In genomic region chr9:44066785-44067225, GRCm38 (mm10) we compare ENCODE assay signal across 1 mouse cellular context.
A peak's percentile ranks its signal among the peaks of the same experiment; 100 is the strongest.
TF ChIP-seq lines count a peak whose summit lies in the region.

Gene Usp2 (plus strand): TSS chr9:44067021.

TF ChIP-seq in MEL, 35 proteins besides CTCF, POLR2A, EP300 and RAD21 (continued from another document):
- TF ChIP-seq UBTF (IDR thresholded peaks at IDR 0.05; ENCODE audit: borderline replicate concordance, insufficient read depth, low read depth, low read length) (peak; percentile 97; the same call in 1 of the 2 replicates), SMC3 (IDR thresholded peaks at IDR 0.05; ENCODE audit: low read depth, low read length) (peak; percentile 26; the same call in 1 of the 2 replicates), CHD2 (IDR thresholded peaks at IDR 0.05; ENCODE audit: low read length) (no peak), MYC (IDR thresholded peaks at IDR 0.05; ENCODE audit: low read depth, low read length) (peak; percentile 88)
